Mouse (Mus musculus): ENCODE results near the gene Ankrd9. TPM values are rescaled to one million over a fixed set of nuclear protein-coding genes. Genes with fewer than 3 reads are reported as not detected.

Gene Ankrd9
- polyA plus RNA-seq, 2 experiments from 2014 or later: 0.74 to 1.2 TPM

- ATAC-seq: no peak
These were observed 10.6 kb upstream of the Ankrd9 start for GRCm38 (mm10) chr12:110989409-110989808.

DNA sequence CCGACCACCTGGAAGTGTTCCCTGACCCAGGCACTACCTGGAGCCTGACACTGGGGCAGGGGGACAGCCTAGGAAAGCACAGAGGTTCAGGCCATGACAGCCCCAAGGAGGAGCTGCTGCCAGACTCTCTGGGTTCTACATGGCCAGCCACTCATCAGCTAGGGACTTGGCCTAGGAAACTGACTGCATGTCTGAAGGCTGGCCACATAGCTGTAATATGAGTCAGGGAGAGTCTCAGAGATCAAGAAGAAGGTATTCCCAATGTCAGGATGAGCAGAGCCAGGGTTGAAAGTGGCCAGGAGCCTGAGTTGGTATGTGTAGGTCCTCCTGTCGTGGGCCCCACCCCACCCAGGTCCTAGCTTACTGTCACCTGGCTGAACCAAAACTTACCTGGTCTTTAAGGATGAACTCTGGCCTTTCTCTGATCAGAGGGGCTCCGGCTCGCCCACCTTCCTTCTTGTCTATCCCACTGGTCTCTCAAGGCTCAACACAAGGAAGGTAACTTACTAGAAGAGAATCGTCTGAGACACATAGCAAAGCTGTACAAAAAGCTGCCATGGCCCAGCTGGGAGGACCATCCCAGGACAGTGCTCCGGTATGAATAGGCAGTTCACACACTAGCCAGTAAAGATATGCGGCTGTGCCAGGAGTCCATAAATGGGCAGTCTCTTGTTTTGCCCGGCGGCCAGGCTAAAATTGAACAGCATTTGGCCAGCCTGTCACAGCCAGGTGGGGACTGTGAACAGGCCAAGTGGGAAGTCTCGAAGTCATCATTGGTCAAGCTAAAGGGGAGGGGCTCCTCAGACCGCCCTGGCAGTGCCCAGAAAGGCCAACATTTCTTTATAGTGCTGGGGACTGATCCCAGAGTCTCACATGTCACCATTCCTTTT lies 7.9 kb upstream of the Ankrd9 start:
- no peak for ATAC-seq

DNA sequence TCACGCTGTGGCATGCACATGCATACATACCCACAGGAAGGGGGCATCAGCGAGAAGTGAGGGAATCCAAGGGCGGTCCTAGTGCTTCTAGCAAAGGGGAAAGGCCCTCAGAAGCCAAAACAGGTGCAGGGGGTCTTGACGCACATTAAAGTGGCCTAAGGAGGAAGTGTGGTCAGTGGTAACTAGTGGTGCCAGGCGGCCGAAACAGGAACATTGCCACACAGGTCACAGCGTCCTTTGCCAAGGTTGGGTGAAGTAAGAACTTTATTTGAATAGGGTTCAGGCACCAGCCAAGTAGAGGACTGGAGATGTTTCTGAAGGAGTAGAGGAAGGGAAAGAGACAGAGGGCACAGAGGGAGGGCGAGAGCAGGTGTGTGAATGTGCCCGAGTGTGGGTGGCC lies 6.3 kb upstream of the Ankrd9 start:
- ATAC-seq: no peak

GRCm38 (mm10) chr12:110984598-110984997 lies 5.8 kb upstream of the Ankrd9 start:
- no peak for ATAC-seq

DNA sequence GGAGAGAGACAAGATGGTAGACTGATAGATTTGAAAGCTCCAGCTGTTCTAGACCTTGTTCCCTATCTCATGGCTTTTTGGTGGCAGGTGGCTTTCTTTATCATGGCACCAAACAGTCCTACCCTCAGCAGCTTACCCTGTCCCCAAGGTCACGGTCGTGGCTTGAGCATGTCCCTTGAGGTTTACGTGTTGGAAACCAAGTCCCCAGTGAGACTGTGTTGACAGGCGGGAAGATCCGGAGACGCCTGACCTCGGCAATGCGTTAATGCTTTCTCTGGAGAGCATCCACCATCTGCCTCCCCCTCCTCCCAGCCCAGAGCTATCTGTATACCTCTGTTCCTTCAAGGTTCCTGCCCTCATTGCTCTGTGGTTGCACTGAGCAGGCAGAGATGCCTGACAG lies 4.9 kb upstream of the Ankrd9 start:
- no peak for ATAC-seq

GRCm38 (mm10) chr12:110983083-110983482 lies 4.2 kb upstream of the Ankrd9 start:
- ATAC-seq: no peak

DNA sequence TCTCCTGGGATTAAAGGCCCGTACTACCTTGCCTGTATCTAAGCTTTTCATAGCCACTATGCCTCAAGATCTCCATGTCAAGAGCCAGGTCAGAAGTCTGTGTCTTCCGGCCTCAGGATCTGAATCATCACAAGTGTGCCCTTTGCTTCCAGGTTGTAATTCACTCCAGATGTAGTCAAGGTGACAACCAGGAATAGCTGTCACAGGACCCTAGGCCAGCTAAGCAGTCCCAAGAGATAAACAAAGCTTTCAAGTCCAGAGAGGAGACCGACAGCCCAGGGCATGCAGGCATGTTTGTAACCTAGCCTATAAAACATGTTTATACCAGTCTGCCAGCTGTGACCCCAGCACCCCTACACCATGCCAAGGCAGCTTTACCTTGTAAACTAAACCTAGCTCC lies 2.9 kb upstream of the Ankrd9 start:
- no peak for ATAC-seq

DNA sequence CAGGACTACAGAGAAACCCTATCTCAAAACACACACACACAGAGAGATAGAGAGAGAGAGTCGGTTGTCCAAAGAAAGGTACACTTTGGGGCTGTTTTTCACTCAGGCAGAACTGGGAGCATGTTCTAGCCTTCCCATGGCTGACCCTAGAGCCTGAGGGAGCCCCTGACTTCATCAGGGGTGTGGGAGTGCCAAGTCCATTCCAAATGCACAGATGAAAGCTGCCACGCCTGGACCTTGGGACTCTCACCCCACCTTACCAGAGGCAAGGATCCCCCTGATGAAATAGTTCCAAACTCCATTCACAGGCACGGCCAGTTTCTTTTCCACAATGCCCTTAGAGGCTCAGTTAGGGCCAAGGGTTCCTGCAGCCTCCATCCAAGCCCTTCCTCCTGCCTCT lies 968 bp upstream of the Ankrd9 start:
- no peak for ATAC-seq

- ATAC-seq: no peak
These were observed 789 bp downstream of the Ankrd9 start for GRCm38 (mm10) chr12:110977896-110978606.

- no peak for ATAC-seq
These were observed 1.5 kb downstream of the Ankrd9 start for GRCm38 (mm10) chr12:110977345-110977733.

GRCm38 (mm10) chr12:110976589-110977344 lies 2.1 kb downstream of the Ankrd9 start:
- ATAC-seq: no peak

GRCm38 (mm10) chr12:110975838-110976468 lies 2.9 kb downstream of the Ankrd9 start:
- no peak for ATAC-seq

GRCm38 (mm10) chr12:110975385-110975784 lies 3.5 kb downstream of the Ankrd9 start:
- no peak for ATAC-seq

- ATAC-seq: no peak
These were observed 4.1 kb downstream of the Ankrd9 start for GRCm38 (mm10) chr12:110974726-110975125.

GRCm38 (mm10) chr12:110974295-110974694 lies 4.5 kb downstream of the Ankrd9 start:
- no peak for ATAC-seq

- ATAC-seq: no peak
These were observed 5.0 kb downstream of the Ankrd9 start for GRCm38 (mm10) chr12:110973829-110974228.

GRCm38 (mm10) chr12:110971972-110972371 lies 6.9 kb downstream of the Ankrd9 start:
- ATAC-seq: no peak

DNA sequence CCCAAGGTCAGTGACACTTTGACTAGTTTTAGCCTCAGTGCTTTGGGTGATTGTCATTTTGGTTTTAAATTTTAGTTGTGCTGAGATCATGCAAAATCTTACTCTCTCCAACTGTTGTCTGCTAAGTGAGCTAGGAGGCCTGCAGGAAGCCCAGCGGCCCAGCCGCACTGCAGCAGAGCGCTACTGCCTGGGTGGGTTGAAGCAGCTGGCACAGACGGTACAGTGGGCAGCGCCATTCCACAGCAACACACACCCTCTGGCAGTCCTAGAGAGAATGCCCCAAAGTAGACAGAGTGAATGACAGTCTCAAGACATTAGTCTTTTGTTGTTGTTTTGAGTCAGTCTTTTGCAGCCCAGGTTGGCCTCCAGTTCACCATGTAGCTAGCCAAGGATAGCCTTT lies 8.4 kb downstream of the Ankrd9 start:
- ATAC-seq: no peak

DNA sequence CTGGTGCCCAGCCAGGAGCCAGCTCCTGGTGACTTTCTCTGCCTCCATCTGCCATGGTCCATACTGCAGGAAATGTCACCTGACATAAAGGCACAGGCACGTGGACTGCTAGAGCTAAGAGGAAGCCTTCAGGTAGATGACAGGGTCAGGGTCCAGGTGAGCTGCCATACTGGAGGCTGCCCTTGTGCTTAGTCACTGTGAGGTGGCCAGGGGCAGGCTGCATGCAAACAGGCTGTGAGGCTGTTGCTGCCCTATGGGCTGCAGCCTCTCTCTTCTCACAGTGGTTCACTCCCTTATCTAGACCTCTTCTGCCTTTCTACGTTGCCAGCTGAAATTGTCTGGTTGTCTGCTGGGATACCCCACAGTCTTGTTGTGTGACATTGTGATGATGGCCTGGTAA lies 11.7 kb downstream of the Ankrd9 start:
- ATAC-seq: no peak

DNA sequence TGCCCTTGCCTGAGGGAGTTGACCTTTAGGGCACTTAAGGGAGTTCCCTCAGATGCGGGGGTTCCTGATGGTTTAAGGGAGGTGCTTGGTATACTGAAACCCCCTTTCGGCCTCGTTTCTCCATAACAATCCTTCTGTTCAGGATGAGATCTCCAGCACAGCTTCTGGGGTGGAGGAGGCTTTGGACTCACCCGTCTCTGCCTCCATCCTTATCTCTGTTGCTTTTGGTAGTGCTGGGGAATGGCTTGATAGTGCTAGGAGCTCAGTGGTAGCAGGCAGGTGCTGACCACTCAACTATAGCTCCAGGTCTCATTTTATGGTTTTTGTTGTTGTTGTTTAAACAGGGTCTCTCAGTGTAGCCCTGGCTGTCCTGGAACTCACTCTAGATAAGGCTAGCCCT lies 12.8 kb downstream of the Ankrd9 start:
- ATAC-seq: no peak

DNA sequence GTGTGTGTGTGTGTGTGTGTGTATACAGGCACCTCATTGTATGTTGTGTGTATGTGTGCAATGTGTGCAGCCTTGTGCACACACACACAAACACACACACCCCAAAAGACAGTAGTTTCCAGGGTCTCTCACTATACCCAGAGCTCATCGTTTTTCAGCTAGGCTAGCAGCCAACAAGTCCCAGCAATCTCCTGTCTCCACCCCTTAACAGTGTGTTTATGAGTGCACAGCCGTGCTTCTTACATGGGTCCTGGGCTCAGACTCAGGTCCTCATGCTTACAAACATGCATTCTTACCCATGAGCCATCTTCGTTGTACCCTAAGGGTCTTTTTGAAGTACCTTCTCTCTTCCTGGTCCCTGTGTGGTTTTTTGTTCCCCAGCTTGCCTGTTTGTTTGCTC lies 13.3 kb downstream of the Ankrd9 start:
- no peak for ATAC-seq

- no peak for ATAC-seq
These were observed 16.9 kb downstream of the Ankrd9 start for GRCm38 (mm10) chr12:110961973-110962372.

Measured in activated CD4-positive, CD25-positive, alpha-beta regulatory T cell, adult 4 months (primary cell).